Mouse (Mus musculus) B cell, adult (primary cell): ENCODE measurements around the gene Trappc10. TPM values are rescaled to one million over a fixed set of nuclear protein-coding genes. Genes with fewer than 3 reads are reported as not detected.

Source experiments
- total RNA-seq: library from RNA; stranded (reverse); gene quantifications from 4 replicates; pipeline ENCODE4 v1.2.4, GENCODE M21; 2023; ENCODE audit not compliant: inconsistent age

Gene Trappc10
- total RNA-seq, result 67.7 to 81.1 TPM (median 70.3 TPM) in 4 replicates

DNA sequence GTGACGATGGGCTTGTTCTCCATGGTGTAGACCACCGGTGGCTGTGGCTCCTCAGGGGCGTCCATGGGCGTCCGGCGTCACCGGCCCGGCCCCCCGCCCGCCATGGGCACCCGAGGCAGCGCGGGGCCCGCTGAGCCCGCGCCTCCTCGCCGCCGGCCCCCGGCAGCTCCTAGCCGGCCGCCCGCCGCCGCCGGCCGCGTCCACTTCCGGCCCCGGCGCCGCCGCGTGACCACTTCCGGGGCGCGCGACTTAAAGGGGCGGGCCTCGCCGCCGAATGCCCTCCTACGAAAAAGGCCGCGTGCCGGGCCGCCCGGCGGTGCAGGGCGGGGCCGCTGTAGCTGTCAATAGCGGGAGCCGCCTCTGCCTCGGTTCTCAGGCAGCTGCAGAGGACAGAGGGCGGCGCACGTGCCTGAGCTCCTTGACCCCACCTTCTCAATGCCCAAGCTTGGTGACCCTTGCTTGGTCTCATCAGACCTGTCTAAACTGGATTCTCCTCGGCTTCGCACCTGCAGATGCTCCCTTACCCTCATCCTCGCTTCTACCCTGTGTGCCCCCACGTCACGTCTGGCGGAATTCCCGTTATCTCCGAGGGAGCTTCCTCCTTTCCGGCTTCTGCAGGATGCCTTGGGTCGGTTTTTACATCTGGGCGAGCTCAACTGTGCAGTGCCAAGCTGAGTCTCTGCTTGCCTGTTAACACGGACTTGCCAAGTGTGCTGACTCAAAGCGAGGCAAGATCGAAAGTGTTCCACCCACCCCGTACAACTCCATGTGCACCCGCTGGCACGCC is at the start of gene Trappc10:
TSS of gene Trappc10 (minus strand) at position 204 of the 787 bp plus-strand sequence.

DNA sequence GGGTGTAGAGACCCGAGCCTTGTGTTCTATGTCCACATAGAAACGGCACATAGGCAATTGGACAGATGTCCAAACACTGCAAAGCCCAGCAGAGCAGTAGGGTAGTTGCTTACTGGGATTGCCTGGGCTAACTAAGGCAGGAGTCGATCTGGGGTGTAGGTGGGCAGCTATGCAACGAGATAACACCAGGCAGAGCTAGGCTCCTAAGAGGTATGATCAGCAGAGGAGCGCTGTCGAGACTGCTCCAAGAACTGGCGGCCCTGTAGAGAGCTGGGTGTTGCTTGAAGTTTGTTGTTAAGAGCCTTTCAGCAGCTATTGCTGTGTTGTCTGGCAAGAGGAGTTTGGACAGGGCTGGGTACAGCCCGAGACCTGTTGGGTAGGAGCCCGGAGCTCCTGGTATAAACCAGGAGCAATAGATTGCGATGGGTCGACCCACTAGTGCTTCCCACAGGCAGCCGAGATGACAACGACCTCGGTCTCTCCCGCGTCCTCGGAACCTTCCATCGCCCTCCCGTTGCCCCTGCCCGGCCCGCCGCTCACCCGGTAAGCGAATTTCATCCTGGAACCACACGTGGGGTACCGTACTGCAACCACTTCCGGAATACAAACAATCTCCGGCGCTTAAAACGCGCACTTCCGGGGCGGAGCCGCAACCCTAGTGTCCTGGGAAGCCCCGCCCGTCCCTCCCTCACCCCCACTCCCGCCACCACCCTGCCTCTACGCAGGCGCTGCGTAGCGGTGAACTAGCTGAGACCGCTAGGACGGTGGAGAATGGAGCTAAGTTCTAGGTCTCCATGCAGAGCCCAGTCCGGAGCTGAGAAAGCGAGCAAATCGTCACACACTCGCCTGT is 59.7 kb downstream of the Trappc10 start, which contains the start of gene Pwp2:
TSS of gene Pwp2 (minus strand) at position 619 of the 850 bp plus-strand sequence.

DNA sequence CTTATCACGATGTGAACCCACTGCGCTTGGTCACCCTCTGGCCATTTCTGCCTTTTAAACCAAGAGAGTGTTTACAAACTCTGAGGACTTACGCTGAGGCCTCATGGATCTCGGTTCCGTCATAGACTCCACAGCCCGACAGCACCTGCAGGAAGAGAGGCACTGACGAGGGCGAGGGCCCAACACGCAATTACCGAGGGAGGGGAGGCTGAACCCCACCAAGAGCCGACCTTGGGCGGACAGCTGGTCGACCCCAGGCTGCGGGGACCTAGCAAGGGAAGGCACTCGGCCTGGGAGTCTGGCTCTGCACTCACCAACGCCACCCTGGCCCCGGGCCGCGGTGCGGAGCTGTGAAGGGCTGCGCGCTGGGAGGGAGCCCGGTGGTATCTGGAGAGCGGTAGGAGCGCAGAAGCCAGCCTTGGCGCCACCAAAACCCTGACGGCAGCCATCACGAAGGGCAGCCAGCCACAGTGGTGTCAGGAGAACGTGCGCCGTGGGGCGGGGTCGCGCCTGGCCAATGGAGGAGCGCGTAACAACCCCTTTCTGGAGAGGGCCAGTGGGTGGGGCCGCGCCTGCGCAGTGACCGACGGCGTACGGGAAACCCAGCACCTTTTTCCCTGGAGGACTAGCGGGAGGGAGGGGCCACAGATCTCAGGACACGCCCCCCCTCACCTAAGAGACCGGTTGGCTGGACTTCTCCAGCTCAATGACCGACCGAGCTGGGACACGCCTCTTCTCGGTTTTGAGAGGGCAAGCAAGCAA is 75.0 kb downstream of the Trappc10 start, which contains the start of gene D10Jhu81e:
TSS of gene D10Jhu81e (minus strand) at position 502 of the 762 bp plus-strand sequence.

Other genes starting within 250 kb of the Trappc10 start
- gene Pfkl, start 234.6 kb downstream of the Trappc10 start, total RNA-seq, result 74.1 to 88.4 TPM (median 80.7 TPM) in 4 replicates
- gene Dnmt3l, start 202.7 kb downstream of the Trappc10 start, total RNA-seq, result not detected in 4 replicates
- 0.87 to 2.5 TPM (median 1.9 TPM) in 4 replicates for gene Aire, start 201.0 kb downstream of the Trappc10 start, total RNA-seq
- gene Icosl, start 175.3 kb downstream of the Trappc10 start, total RNA-seq, result 233 to 266 TPM (median 256 TPM) in 4 replicates
- 39.8 to 48.0 TPM (median 42.1 TPM) in 4 replicates for gene D10Jhu81e, start 74.9 kb downstream of the Trappc10 start, total RNA-seq
- 25.1 to 27.9 TPM (median 26.1 TPM) in 4 replicates for gene Pwp2, start 59.5 kb downstream of the Trappc10 start, total RNA-seq
- 95.0 to 112 TPM (median 104 TPM) in 4 replicates for gene Agpat3, start 107.8 kb upstream of the Trappc10 start, total RNA-seq
- gene Rrp1, start 168.4 kb upstream of the Trappc10 start, total RNA-seq, result 374 to 401 TPM (median 380 TPM) in 4 replicates
- gene Cstb, start 181.0 kb upstream of the Trappc10 start, total RNA-seq, result 44.6 to 66.1 TPM (median 53.9 TPM) in 4 replicates
- gene Pdxk, start 220.3 kb upstream of the Trappc10 start, total RNA-seq, result 50.8 to 55.7 TPM (median 54.4 TPM) in 4 replicates